Mouse (Mus musculus): ENCODE data around the gene Gm11060. TPM values are rescaled to one million over a fixed set of nuclear protein-coding genes. Genes with fewer than 3 reads are reported as not detected.

Gm11060 gene
- polyA plus RNA-seq (2016; fragmentation: Nextera tagmentation; extraction: Ambion mirVana): not detected in 2 replicates

DNA sequence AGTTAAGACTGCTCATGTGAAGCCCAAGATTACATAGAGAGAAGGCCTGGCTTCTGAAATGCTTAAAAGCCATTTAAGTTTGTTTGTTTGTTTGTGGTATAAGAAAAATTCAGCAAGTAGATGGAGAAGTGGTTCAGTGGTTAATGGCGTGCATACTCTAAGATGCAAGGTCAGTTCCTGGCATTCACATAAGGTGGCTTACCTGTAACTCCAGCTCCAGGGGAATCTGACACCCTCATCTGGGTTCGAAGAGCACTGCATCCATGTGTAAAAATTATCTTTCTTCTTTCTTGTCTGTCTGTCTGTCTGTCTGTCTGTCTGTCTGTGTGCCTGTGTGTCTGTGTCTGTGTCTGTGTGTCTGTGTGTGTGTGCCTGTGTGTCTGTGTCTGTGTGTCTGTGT lies at the start of gene Gm11060:
TSS of gene Gm11060 (plus strand) at position 301 of the 400 bp plus-strand sequence.
- no peak within 1 kb of the TSS for H3K27ac ChIP-seq
- H3K27me3 ChIP-seq (ENCODE audit: low read depth, poor library complexity, severe bottlenecking): 0 out of 2 replicates have a peak, but pooled peaks cover 3% of the 10 kb centered on the region
- H3K9me3 ChIP-seq (replicated peaks): no peaks in the 10 kb centered on the region
- no peak within 1 kb of the TSS for H3K4me3 ChIP-seq
- whole genome bisulfite sequencing: 93% methylated on average over 2 of the region's 2 CpGs
- no peak for DNase-seq (ENCODE audit: low spot score)
- H3K4me1 ChIP-seq: peaks cover 15% of the 10 kb centered on the region; the same call in 1 of the 2 replicates
- no peaks in the 10 kb centered on the region for H3K36me3 ChIP-seq

DNA sequence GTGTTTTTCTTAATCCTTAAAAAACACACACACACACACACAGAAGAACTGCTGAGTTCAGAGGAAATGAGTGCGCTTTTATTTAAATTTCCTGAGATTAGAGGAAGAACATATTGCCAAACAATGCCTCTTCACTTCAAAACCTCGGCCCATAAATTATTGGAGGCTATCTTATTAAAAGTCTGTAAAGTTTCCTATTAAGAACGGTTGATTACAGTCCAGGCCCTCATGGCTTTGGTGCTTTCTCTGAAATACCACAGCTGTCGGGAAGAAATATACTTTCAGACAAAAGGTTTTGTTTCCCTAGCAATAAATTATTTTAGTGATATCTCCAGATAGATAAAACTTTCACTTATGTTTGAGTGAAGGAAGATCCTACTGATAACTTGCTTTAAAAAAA lies 48.7 kb upstream of the Gm11060 start:
- Histone ChIP-seq H3K4me1 (no peaks in the 10 kb centered on the region), H3K4me3 (no peak overlapping the region), H3K9me3 (replicated peaks) (no peaks in the 10 kb centered on the region), H3K27me3 (ENCODE audit: low read depth, poor library complexity, severe bottlenecking) (peaks cover 49% of the 10 kb centered on the region), H3K36me3 (no peaks in the 10 kb centered on the region), H3K27ac (no peak overlapping the region)
- WGBS: 71% methylated on average over 4 of the region's 4 CpGs
- no peak for DNase-seq (ENCODE audit: low spot score)

DNA sequence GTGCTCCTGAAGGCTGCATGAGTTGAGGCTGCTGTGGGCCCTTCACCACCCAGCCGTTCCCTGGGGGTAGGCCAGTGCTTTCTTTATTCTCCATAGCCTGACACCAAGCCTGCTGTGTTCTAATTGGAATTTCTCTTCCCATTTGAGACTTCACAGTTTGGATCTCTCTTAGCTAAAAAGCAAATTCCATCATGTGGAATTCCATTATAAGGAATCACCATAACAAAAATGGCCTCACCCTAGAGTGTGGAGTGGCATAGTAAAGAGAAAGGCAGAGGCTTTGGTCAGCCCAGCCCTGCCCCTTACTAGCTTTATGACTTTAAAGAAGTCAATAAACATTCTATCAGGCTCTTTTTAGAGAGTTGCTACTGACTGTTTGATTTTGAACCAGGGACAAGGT lies 43.5 kb upstream of the Gm11060 start:
- Histone ChIP-seq H3K27me3 (ENCODE audit: low read depth, poor library complexity, severe bottlenecking) (peaks cover 62% of the 10 kb centered on the region), H3K9me3 (replicated peaks) (no peaks in the 10 kb centered on the region), H3K4me1 (no peaks in the 10 kb centered on the region), H3K36me3 (no peaks in the 10 kb centered on the region), H3K27ac (no peak overlapping the region), H3K4me3 (no peak overlapping the region)
- WGBS: 33% methylated on average over 1 of the region's 1 CpGs
- DNase-seq (ENCODE audit: low spot score): no peak

DNA sequence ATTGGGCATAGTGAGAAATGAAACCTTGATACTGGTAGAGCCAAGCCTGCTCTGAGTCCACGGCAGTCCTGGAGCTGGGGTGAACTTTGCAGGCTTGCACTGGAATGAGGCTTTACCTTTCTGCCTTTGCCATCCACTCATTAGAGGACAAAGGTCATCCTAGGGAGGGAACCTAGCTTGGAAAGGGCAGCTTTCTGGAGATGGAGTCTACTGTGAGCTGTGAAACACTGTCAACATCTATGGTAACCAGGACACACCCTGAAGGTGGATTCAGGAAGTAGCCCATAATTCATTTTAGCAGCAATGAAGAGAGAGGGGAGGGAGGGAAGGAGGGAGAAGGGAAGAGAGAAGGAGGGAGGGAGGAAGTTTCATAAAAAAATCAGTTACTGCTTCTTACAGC lies 36.3 kb upstream of the Gm11060 start:
- no peaks in the 10 kb centered on the region for H3K4me1 ChIP-seq
- no peak for DNase-seq (ENCODE audit: low spot score)
- H3K4me3 ChIP-seq: no peak overlapping the region
- H3K27ac ChIP-seq: no peak overlapping the region
- peaks cover 27% of the 10 kb centered on the region for H3K27me3 ChIP-seq (ENCODE audit: low read depth, poor library complexity, severe bottlenecking)
- H3K36me3 ChIP-seq: no peaks in the 10 kb centered on the region
- H3K9me3 ChIP-seq (replicated peaks): no peaks in the 10 kb centered on the region
- WGBS: 63% methylated on average over 1 of the region's 1 CpGs

DNA sequence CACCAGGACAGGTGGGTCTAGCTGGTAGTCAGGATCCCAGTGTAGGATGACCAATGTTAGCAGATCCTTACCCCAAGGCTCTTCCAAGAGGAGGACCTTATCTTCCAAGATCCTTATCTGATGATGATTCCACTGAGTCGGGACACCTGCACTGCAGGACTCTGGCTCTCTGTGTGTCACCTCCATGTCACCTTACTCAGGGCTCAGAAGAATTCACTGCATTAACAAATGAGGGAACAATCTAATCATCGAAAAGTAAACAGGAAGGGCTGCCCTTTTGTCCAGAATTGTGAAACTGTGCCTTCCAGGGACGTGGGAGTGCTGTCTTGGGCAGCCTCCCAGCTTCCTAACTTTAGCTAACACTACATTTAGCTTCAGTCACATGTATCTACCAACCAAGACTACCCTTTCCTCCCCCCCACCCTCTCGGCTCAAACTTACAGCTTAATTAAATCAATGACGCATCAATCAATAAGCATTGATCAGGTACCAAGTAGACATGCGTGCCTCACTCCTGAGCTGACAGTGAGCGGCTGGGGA lies 33.2 kb upstream of the Gm11060 start:
- Histone ChIP-seq H3K4me3 (no peak overlapping the region), H3K27ac (no peak overlapping the region), H3K36me3 (no peaks in the 10 kb centered on the region), H3K9me3 (replicated peaks) (no peaks in the 10 kb centered on the region), H3K27me3 (ENCODE audit: low read depth, poor library complexity, severe bottlenecking) (peaks cover 8% of the 10 kb centered on the region; the same call in 1 of the 2 replicates), H3K4me1 (no peaks in the 10 kb centered on the region)
- WGBS: 81% methylated on average over 7 of the region's 7 CpGs
- DNase-seq (ENCODE audit: low spot score): no peak

DNA sequence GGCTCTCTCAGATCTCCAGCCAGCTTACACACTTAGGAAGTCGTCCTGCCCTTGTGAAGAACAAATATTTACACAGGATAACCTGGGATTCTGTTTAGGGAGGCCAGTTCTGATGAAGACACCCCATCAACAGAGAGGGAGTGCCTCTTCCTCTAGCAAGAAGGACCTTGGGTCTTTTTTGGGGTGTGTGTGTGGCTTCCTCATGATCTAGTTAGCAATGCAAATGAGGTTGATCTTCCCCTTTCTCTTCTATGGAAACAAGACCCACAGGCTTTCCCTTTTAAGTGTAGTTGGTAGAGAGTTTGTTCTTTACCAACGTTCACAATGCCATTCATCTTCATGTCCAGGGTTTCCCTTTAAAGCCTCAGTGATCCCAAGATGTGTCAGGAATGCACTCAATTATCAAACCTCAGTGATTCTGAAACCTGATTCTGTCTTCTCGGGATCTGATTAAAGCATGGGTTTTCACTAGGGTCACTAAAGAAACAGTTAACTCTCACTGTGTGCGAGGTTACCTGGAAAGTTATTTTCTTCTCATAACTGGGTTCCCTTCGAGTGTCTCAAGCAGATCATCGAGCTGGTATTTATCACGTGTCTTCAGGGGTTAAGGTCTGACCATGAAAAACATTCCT lies 29.0 kb upstream of the Gm11060 start:
- Histone ChIP-seq H3K4me1 (peaks cover 4% of the 10 kb centered on the region; the same call in 1 of the 2 replicates), H3K27me3 (ENCODE audit: low read depth, poor library complexity, severe bottlenecking) (no peaks in the 10 kb centered on the region), H3K4me3 (no peak overlapping the region), H3K9me3 (replicated peaks) (no peaks in the 10 kb centered on the region), H3K36me3 (no peaks in the 10 kb centered on the region), H3K27ac (no peak overlapping the region)
- 59% methylated on average over 7 of the region's 7 CpGs for WGBS
- no peak for DNase-seq (ENCODE audit: low spot score)

DNA sequence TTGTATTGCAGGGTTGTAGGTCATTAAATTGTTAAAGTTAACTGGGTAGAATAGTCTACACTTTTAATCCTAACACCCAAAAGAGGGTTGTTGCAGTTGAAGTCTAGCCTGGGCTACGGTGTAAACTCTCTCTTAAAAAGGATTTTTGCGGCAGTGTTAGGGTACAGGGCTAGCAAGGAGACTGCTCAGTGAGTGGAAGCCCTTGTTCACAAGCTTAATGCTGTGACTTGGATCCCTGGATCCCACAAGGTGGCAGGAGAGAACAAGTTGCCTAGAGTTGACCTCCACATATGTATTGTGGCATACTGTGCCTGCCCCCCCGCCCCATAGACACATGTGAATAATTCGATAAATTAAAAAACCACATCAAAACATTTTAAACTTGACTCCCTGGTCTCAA lies 19.3 kb upstream of the Gm11060 start:
- Histone ChIP-seq H3K36me3 (no peaks in the 10 kb centered on the region), H3K9me3 (replicated peaks) (no peaks in the 10 kb centered on the region), H3K27ac (no peak overlapping the region), H3K27me3 (ENCODE audit: low read depth, poor library complexity, severe bottlenecking) (peaks cover 6% of the 10 kb centered on the region; the same call in 1 of the 2 replicates), H3K4me1 (peaks cover 15% of the 10 kb centered on the region; the same call in 1 of the 2 replicates), H3K4me3 (no peak overlapping the region)
- WGBS: 80% methylated on average over 4 of the region's 4 CpGs
- DNase-seq (ENCODE audit: low spot score): no peak

DNA sequence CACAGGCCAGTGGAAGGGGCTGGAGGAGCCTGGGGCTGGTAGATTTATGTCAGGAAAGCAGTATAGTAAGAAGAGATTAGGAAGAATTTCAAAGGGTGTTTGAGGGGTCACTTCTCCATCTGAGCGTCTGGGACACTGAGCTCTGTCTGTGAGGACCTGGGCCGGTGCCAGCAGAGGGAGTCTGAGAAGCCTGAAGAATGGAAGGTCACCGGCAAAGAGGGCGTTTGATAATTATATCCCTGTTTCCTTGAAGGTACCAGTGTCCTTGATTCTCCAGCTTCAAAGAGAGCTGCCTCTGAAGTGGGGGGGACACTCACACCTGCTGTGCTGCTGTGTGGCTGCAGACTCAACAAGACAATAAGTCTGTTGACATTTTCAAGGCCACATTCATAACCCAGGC lies 17.6 kb upstream of the Gm11060 start:
- no peak overlapping the region for H3K27ac ChIP-seq
- no peak for DNase-seq (ENCODE audit: low spot score)
- H3K36me3 ChIP-seq: no peaks in the 10 kb centered on the region
- H3K4me3 ChIP-seq: no peak overlapping the region
- H3K27me3 ChIP-seq (ENCODE audit: low read depth, poor library complexity, severe bottlenecking): peaks cover 6% of the 10 kb centered on the region; the same call in 1 of the 2 replicates
- peaks cover 15% of the 10 kb centered on the region; the same call in 1 of the 2 replicates for H3K4me1 ChIP-seq
- H3K9me3 ChIP-seq (replicated peaks): no peaks in the 10 kb centered on the region
- WGBS: 59% methylated on average over 4 of the region's 4 CpGs

DNA sequence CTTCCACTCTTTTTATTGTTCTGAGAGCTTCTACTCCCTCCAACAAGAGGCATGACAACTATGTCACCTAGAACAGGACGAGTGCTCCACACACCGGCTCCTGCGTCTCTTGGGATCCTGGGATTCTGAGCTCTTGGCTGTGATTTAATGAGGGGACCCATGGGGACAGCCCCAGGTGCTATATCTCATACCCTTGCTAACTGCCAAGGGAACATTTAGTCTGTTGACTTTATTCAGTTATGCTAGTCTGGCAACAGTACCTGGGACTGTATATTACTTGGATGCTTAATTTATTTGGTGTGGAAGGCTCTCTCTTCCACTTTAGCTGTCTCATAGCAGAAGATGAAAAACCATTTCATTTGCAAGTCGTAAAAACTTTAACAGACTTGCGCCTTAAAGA lies 16.0 kb upstream of the Gm11060 start:
- Histone ChIP-seq H3K9me3 (replicated peaks) (no peaks in the 10 kb centered on the region), H3K4me1 (peaks cover 15% of the 10 kb centered on the region; the same call in 1 of the 2 replicates), H3K36me3 (no peaks in the 10 kb centered on the region), H3K4me3 (no peak overlapping the region), H3K27me3 (ENCODE audit: low read depth, poor library complexity, severe bottlenecking) (peaks cover 6% of the 10 kb centered on the region; the same call in 1 of the 2 replicates), H3K27ac (no peak overlapping the region)
- WGBS: 57% methylated on average over 5 of the region's 5 CpGs
- DNase-seq (ENCODE audit: low spot score): no peak

DNA sequence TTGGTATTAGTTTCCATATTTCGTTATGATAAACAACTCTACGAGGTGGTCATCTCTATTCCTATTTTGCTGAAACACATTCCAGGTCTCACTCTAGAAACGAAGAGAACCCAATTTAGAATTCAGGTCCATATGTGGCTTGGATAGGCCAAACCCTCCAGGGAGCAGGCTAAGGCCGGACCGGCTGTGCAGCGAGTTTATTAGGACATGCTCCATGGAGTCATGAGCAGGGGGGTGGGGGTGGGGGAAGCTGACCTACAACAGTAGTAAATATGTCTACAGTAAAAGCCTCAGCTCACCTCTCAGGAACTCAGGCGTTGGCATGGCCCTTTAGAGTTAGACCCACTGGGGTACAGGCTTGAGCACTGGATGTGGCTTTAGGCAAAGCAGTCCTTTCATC lies 14.7 kb upstream of the Gm11060 start:
- peaks cover 12% of the 10 kb centered on the region; the same call in 1 of the 2 replicates for H3K4me1 ChIP-seq
- H3K4me3 ChIP-seq: no peak overlapping the region
- H3K27ac ChIP-seq: no peak overlapping the region
- no peaks in the 10 kb centered on the region for H3K36me3 ChIP-seq
- 88% methylated on average over 7 of the region's 7 CpGs for WGBS
- no peaks in the 10 kb centered on the region for H3K9me3 ChIP-seq (replicated peaks)
- DNase-seq (ENCODE audit: low spot score): no peak
- H3K27me3 ChIP-seq (ENCODE audit: low read depth, poor library complexity, severe bottlenecking): peaks cover 10% of the 10 kb centered on the region; the same call in 1 of the 2 replicates

DNA sequence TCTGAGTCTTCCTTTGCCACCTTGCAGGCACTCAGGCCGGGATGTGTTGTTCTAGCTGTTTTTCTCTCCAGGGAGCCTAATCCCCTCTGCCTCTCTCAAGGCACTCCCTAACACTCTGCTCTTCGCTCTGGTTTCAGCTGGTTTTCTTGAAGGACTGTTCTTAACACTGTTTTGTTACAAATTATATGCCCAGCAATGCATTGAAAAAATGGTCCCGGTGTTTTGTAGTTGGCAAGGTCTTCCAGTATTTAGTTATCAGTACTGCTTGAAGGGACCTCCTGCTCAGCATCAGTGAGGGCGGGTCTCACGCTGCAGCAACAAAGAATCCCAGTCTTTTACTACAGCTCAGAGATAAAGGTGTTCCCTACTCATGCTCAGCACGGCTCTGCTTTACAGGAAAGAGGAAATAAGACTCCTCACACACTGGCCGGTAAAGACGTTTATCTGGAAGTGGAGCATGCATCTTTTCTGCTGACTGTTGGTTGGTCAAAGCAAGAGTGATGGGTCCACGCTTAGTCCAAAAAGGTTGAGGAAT lies 9.5 kb upstream of the Gm11060 start:
- Histone ChIP-seq H3K36me3 (no peaks in the 10 kb centered on the region), H3K4me3 (no peak overlapping the region), H3K27ac (no peak overlapping the region), H3K4me1 (0 out of 2 replicates have a peak, but pooled peaks cover 2% of the 10 kb centered on the region), H3K27me3 (ENCODE audit: low read depth, poor library complexity, severe bottlenecking) (0 out of 2 replicates have a peak, but pooled peaks cover 7% of the 10 kb centered on the region), H3K9me3 (replicated peaks) (no peaks in the 10 kb centered on the region)
- no peak for DNase-seq (ENCODE audit: low spot score)
- 35% methylated on average over 9 of the region's 9 CpGs for WGBS

DNA sequence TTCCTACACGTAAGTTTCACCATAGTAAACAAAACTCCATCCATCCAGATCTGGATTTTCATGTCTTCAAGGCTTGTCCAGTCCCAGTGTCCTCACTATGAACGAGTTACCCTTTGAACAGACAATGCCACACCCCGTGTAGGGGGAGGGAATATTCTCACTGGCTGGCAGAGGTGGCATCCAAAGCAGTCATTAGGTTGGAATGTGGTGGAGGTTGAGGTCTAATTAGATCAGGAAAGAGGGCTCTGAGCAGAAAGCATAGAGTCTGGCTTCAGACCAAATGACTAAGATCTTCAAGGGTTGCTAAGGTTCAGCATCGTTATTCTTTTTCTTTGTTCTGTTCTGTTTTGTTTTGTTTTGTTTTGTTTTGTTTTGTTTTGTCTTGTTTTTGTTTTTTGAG lies 7.8 kb upstream of the Gm11060 start:
- H3K36me3 ChIP-seq: no peaks in the 10 kb centered on the region

DNA sequence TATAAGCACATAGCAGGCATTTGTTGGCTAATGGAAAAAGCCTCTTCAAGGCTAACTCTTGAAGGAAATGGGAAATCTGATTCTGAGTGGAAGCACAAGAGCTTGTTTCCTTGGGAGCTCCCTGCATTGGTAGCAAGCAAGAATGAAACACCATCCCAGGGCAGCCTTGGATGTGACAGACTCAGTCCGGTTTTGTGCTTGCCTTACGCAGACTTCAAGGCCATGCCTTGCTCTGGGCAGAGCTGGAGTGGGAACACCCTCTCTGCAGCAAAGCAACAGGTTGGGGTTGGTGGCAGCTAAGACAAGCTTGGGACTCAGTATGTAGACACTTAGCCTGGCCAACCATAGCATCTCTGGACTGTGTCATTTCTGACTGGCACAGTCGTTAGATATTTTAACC lies 5.7 kb upstream of the Gm11060 start:
- no peak overlapping the region for H3K27ac ChIP-seq
- 93% methylated on average over 3 of the region's 3 CpGs for WGBS
- DNase-seq (ENCODE audit: low spot score): no peak
- no peaks in the 10 kb centered on the region for H3K36me3 ChIP-seq
- no peaks in the 10 kb centered on the region for H3K9me3 ChIP-seq (replicated peaks)
- H3K4me1 ChIP-seq: peaks cover 15% of the 10 kb centered on the region; the same call in 1 of the 2 replicates
- H3K27me3 ChIP-seq (ENCODE audit: low read depth, poor library complexity, severe bottlenecking): 0 out of 2 replicates have a peak, but pooled peaks cover 8% of the 10 kb centered on the region
- no peak overlapping the region for H3K4me3 ChIP-seq

More for the DNA sequence above, 7.8 kb upstream of the Gm11060 start:
- H3K27me3 ChIP-seq (ENCODE audit: low read depth, poor library complexity, severe bottlenecking): 0 out of 2 replicates have a peak, but pooled peaks cover 7% of the 10 kb centered on the region
- no peak for DNase-seq (ENCODE audit: low spot score)
- H3K4me1 ChIP-seq: peaks cover 1% of the 10 kb centered on the region; the same call in 1 of the 2 replicates
- H3K4me3 ChIP-seq: no peak overlapping the region
- no peak overlapping the region for H3K27ac ChIP-seq
- H3K9me3 ChIP-seq (replicated peaks): no peaks in the 10 kb centered on the region
- 78% methylated on average over 4 of the region's 4 CpGs for WGBS

All from limb, embryonic 10.5 days (tissue).